Mouse (Mus musculus): ENCODE results near the gene D130043K22Rik. TPM values are rescaled to one million over a fixed set of nuclear protein-coding genes. Genes with fewer than 3 reads are reported as not detected.
A peak's percentile ranks its signal among the peaks of the same experiment; 100 is the strongest.

Gene D130043K22Rik
- polyA plus RNA-seq, 1 experiment from 2014 or later: 9.6 TPM

DNA sequence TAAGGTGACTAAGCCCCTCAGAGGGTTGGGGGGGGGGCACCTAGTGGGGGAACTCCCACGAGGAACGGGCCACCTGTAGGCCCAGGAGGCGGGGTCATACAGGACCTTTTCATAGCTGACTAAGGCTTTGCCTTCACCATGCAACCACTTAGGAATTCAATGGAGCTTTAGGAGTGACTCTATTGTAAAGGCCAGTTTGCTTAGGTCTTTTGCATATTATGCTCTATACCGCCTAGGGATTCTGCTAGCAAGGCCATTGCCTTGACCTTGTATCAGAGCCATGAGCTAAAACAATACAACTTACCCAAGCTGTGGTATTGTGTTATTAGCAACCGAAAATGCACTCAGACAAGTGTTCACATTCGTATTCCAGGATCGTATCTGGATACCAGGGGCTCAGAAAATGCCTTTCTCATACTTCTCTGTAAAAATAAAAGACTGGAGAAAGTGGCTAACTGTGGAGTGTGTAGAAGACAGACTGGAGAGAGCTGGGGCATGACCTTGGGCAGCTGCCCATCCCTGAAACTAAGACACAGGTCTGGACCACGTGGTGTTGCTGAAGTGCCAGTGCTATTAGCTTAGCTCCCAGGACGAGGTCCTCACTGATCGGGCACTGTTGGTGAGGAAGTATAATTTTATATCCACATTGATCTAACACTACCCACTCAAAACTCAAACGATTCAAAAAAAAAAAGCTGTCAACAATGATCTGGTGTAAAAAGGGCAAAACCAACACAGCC lies 62.1 kb downstream of the D130043K22Rik start:
- H3K9me3 ChIP-seq (ENCODE audit: control insufficient read depth, low read length): no peaks in the 10 kb centered on the region
- H3K9ac ChIP-seq (ENCODE audit: low read depth, low read length): no peak overlapping the region
- no peak overlapping the region for H3K4me3 ChIP-seq (ENCODE audit: low read length)
- H3K4me2 ChIP-seq (ENCODE audit: low read length): no peak overlapping the region
- peak; percentile 63; the same call in 1 of the 2 replicates for ATAC-seq
- H3K4me1 ChIP-seq (ENCODE audit: control insufficient read depth, insufficient read depth, low read depth, low read length): no peaks in the 10 kb centered on the region
- H3K36me3 ChIP-seq (ENCODE audit: control insufficient read depth, insufficient read depth, low read length): 0 out of 2 replicates have a peak, but pooled peaks cover 2% of the 10 kb centered on the region
- no peaks in the 10 kb centered on the region for H3K27me3 ChIP-seq (replicated peaks; ENCODE audit: control insufficient read depth, insufficient read depth, low read length)
- H3K27ac ChIP-seq (ENCODE audit: low read depth, low read length): no peak overlapping the region
- WGBS: 78% methylated on average over 11 of the region's 11 CpGs

DNA sequence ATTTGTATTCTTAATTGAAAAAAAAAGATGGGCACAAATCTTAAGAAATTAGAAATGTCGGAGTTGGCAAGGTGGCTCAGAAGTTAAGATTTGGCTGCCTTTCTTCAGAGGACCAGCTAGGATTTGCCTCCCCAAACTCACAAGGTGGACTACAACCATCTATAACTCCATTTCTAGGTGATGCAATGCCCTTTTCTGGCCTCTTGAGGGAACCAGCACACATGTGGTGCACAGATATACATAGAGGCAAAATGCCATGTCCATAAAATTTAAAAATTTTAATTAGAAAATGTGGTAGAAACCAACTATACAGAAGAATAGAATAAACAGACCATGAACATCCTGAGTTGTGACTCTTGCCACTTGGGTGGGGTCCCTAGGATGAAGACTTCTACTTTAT lies 64.2 kb downstream of the D130043K22Rik start:
- Histone ChIP-seq H3K4me3 (ENCODE audit: low read length) (no peak overlapping the region), H3K27ac (ENCODE audit: low read depth, low read length) (no peak overlapping the region), H3K27me3 (replicated peaks; ENCODE audit: control insufficient read depth, insufficient read depth, low read length) (no peaks in the 10 kb centered on the region), H3K4me2 (ENCODE audit: low read length) (no peak overlapping the region), H3K9ac (ENCODE audit: low read depth, low read length) (no peak overlapping the region), H3K9me3 (ENCODE audit: control insufficient read depth, low read length) (no peaks in the 10 kb centered on the region), H3K36me3 (ENCODE audit: control insufficient read depth, insufficient read depth, low read length) (peaks cover 2% of the 10 kb centered on the region), H3K4me1 (ENCODE audit: control insufficient read depth, insufficient read depth, low read depth, low read length) (no peaks in the 10 kb centered on the region)
- no peak for ATAC-seq
- 97% methylated on average over 1 of the region's 1 CpGs for WGBS

DNA sequence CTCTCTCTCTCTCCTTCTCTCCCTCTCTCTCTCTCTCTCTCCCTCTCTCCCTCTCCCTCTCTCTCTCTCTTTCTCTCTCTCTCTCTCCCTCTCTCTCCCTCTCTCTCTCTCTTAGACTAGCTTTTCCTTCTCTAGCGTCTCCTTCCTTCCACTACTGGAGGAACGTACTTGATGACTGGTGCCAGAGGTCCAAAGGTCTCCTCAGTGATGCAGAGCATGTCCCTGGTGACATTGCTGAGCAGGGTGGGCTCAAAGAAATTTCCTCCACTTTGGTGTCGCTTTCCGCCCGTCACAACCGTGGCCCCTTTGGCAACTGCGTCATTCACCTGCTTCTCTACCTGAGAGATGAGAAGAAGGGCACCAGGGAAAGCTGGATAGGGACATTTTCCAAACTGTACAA lies 68.6 kb downstream of the D130043K22Rik start:
- Histone ChIP-seq H3K36me3 (ENCODE audit: control insufficient read depth, insufficient read depth, low read length) (peaks cover 21% of the 10 kb centered on the region), H3K9me3 (ENCODE audit: control insufficient read depth, low read length) (no peaks in the 10 kb centered on the region), H3K4me3 (ENCODE audit: low read length) (no peak overlapping the region), H3K9ac (ENCODE audit: low read depth, low read length) (no peak overlapping the region), H3K4me1 (ENCODE audit: control insufficient read depth, insufficient read depth, low read depth, low read length) (no peaks in the 10 kb centered on the region), H3K4me2 (ENCODE audit: low read length) (no peak overlapping the region), H3K27me3 (replicated peaks; ENCODE audit: control insufficient read depth, insufficient read depth, low read length) (no peaks in the 10 kb centered on the region), H3K27ac (ENCODE audit: low read depth, low read length) (no peak overlapping the region)
- ATAC-seq: no peak
- 92% methylated on average over 7 of the region's 7 CpGs for WGBS

DNA sequence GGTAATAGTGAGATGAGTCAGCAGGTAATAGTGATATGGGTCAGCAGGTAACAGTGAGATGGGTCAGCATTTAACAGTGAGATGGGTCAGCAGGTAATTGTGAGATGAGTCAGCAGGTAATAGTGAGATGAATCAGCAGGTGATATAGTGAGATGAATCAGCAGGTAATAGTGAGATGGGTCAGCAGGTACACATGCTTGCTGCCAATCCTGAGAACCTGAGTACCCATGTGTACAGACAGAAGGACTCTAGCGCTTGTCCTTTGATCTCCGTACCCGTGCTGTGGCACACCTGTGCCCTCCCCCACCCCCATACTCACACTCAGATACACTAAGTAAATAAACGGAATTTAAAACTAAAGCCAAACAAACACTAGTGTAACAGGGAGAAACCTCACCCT lies 70.0 kb downstream of the D130043K22Rik start:
- 92% methylated on average over 4 of the region's 4 CpGs for WGBS
- ATAC-seq: no peak
- H3K9ac ChIP-seq (ENCODE audit: low read depth, low read length): no peak overlapping the region
- H3K4me1 ChIP-seq (ENCODE audit: control insufficient read depth, insufficient read depth, low read depth, low read length): no peaks in the 10 kb centered on the region
- H3K9me3 ChIP-seq (ENCODE audit: control insufficient read depth, low read length): no peaks in the 10 kb centered on the region
- peaks cover 28% of the 10 kb centered on the region for H3K36me3 ChIP-seq (ENCODE audit: control insufficient read depth, insufficient read depth, low read length)
- no peak overlapping the region for H3K27ac ChIP-seq (ENCODE audit: low read depth, low read length)
- H3K4me3 ChIP-seq (ENCODE audit: low read length): no peak overlapping the region
- H3K27me3 ChIP-seq (replicated peaks; ENCODE audit: control insufficient read depth, insufficient read depth, low read length): no peaks in the 10 kb centered on the region
- H3K4me2 ChIP-seq (ENCODE audit: low read length): no peak overlapping the region

DNA sequence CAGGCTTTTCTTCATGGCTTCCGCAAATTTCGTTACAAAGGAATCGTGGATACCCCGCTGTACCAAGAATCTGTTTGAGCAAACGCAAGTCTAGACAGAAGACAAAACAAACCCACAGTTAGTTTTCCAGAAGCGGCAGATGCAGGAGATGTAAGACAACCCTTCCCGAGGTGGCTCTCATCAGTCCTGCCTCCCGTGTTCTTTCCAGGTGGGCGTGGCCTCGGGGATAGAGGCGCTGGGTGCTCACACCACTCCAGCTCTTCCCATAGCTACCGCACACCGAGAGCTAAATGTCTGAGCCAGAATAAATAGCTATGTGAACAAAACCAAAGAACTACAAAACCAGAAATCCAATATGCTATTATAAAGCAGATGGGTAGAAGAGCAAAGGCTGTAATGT lies 70.9 kb downstream of the D130043K22Rik start:
- H3K36me3 ChIP-seq (ENCODE audit: control insufficient read depth, insufficient read depth, low read length): peaks cover 28% of the 10 kb centered on the region
- ATAC-seq: no peak
- 71% methylated on average over 13 of the region's 13 CpGs for WGBS
- no peak overlapping the region for H3K27ac ChIP-seq (ENCODE audit: low read depth, low read length)
- no peak overlapping the region for H3K4me3 ChIP-seq (ENCODE audit: low read length)
- H3K27me3 ChIP-seq (replicated peaks; ENCODE audit: control insufficient read depth, insufficient read depth, low read length): no peaks in the 10 kb centered on the region
- no peak overlapping the region for H3K9ac ChIP-seq (ENCODE audit: low read depth, low read length)
- no peaks in the 10 kb centered on the region for H3K9me3 ChIP-seq (ENCODE audit: control insufficient read depth, low read length)
- H3K4me1 ChIP-seq (ENCODE audit: control insufficient read depth, insufficient read depth, low read depth, low read length): no peaks in the 10 kb centered on the region
- no peak overlapping the region for H3K4me2 ChIP-seq (ENCODE audit: low read length)

DNA sequence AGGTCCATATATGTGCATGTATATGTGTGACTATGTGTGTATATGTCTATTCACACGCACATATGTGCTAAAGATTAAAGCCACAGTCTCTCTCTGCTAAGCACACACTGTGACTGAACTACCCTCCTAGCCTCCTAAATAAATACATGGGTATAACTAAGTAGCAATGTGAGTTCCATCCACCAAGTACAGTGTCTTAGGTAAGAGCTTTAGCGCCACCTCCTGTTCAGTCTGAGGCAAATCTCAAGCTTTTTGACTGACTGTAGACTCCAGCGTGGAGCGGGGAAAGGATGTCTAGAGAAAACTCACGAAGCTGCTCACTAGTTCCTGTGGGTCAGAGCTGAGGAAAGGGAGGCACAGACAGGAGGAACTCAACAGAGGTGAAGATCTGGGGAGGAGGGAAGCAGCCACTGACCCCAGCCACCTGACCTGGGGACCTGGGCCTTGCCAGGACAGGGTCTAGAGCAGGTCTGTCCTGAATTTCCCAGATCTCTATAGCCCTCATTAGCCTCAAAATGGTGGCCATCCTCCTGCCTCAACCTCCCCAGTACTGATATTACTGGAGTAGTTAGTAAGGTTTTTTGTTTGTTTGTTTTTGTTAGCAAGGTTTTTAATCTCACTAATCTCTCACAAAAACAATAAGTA lies 75.5 kb downstream of the D130043K22Rik start:
- H3K36me3 ChIP-seq (ENCODE audit: control insufficient read depth, insufficient read depth, low read length): peaks cover 46% of the 10 kb centered on the region
- peak; percentile 91 for ATAC-seq
- no peaks in the 10 kb centered on the region for H3K4me1 ChIP-seq (ENCODE audit: control insufficient read depth, insufficient read depth, low read depth, low read length)
- no peak overlapping the region for H3K9ac ChIP-seq (ENCODE audit: low read depth, low read length)
- H3K27ac ChIP-seq (ENCODE audit: low read depth, low read length): no peak overlapping the region
- H3K4me2 ChIP-seq (ENCODE audit: low read length): no peak overlapping the region
- no peaks in the 10 kb centered on the region for H3K9me3 ChIP-seq (ENCODE audit: control insufficient read depth, low read length)
- H3K27me3 ChIP-seq (replicated peaks; ENCODE audit: control insufficient read depth, insufficient read depth, low read length): no peaks in the 10 kb centered on the region
- no peak overlapping the region for H3K4me3 ChIP-seq (ENCODE audit: low read length)
- 33% methylated on average over 5 of the region's 5 CpGs for WGBS

DNA sequence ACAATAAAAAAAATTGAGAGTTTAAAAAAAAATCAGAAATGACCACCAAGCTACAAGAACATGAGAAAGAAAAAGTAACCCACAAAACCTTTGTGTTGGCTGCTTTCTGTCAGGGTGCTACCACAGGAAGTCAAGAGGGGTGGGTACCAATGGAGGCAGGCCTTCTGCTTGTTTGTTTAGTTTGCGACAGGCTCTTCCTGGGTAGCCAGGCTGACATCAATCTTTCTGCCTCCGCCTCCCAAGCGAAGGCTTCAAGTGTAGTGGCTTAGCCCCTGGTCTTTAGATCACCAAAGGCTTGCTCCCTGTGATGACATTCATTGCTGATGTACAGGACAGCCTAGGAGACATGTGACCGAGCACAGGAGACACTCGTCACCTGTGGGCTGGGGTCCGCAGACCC lies 76.3 kb downstream of the D130043K22Rik start:
- Histone ChIP-seq H3K9me3 (ENCODE audit: control insufficient read depth, low read length) (no peaks in the 10 kb centered on the region), H3K9ac (ENCODE audit: low read depth, low read length) (no peak overlapping the region), H3K36me3 (ENCODE audit: control insufficient read depth, insufficient read depth, low read length) (peaks cover 42% of the 10 kb centered on the region), H3K27ac (ENCODE audit: low read depth, low read length) (no peak overlapping the region), H3K4me2 (ENCODE audit: low read length) (no peak overlapping the region), H3K27me3 (replicated peaks; ENCODE audit: control insufficient read depth, insufficient read depth, low read length) (no peaks in the 10 kb centered on the region), H3K4me1 (ENCODE audit: control insufficient read depth, insufficient read depth, low read depth, low read length) (no peaks in the 10 kb centered on the region), H3K4me3 (ENCODE audit: low read length) (no peak overlapping the region)
- 84% methylated on average over 6 of the region's 6 CpGs for WGBS
- ATAC-seq: no peak

DNA sequence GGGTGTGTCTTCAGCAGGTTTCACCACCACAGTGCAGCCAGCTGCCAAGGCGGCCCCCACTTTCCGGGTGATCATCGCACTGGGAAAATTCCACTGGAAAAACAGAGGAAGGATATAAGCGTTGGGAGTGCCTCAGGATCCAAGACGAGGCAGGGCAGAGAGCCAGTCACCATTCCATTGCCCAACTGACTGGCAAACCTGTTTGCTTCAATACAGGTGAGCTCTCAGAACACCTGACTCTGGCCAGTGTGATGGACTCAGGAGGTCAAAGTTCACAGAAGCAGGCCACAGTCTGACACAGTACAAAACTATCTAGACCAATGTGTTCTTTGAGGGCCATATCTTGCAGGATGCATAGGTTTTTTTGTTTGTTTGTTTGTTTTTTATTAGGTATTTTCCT lies 79.1 kb downstream of the D130043K22Rik start:
- Histone ChIP-seq H3K4me2 (ENCODE audit: low read length) (no peak overlapping the region), H3K9ac (ENCODE audit: low read depth, low read length) (no peak overlapping the region), H3K9me3 (ENCODE audit: control insufficient read depth, low read length) (no peaks in the 10 kb centered on the region), H3K27me3 (replicated peaks; ENCODE audit: control insufficient read depth, insufficient read depth, low read length) (no peaks in the 10 kb centered on the region), H3K36me3 (ENCODE audit: control insufficient read depth, insufficient read depth, low read length) (peaks cover 35% of the 10 kb centered on the region), H3K4me3 (ENCODE audit: low read length) (no peak overlapping the region), H3K4me1 (ENCODE audit: control insufficient read depth, insufficient read depth, low read depth, low read length) (no peaks in the 10 kb centered on the region), H3K27ac (ENCODE audit: low read depth, low read length) (no peak overlapping the region)
- no peak for ATAC-seq
- WGBS: 92% methylated on average over 5 of the region's 5 CpGs

DNA sequence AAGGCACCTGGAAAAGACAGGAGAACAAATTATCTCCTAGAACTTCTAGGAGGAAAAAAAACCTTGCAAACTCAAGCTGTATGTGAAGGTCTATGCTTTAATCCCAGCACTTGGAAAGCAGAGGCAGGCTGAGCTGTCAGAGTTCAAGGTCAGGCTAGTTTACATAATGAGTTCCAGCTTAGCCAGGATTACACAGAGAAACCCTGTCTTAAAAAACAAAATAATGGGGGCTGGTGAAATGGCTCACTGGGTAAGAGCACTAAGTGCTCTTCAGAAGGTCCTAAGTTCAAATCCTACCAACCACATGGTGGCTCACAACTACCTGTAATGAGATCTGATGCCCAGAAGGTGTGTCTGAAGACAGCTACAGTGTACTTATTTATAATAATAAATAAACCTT lies 85.7 kb downstream of the D130043K22Rik start:
- no peaks in the 10 kb centered on the region; the same call in 1 of the 2 replicates for H3K4me1 ChIP-seq (ENCODE audit: control insufficient read depth, insufficient read depth, low read depth, low read length)
- H3K4me2 ChIP-seq (ENCODE audit: low read length): no peak overlapping the region
- no peak overlapping the region for H3K9ac ChIP-seq (ENCODE audit: low read depth, low read length)
- H3K9me3 ChIP-seq (ENCODE audit: control insufficient read depth, low read length): no peaks in the 10 kb centered on the region
- H3K27me3 ChIP-seq (replicated peaks; ENCODE audit: control insufficient read depth, insufficient read depth, low read length): no peaks in the 10 kb centered on the region
- peaks cover 2% of the 10 kb centered on the region; the same call in 1 of the 2 replicates for H3K36me3 ChIP-seq (ENCODE audit: control insufficient read depth, insufficient read depth, low read length)
- H3K4me3 ChIP-seq (ENCODE audit: low read length): no peak overlapping the region
- no peak for ATAC-seq
- no peak overlapping the region for H3K27ac ChIP-seq (ENCODE audit: low read depth, low read length)
